Mouse (Mus musculus): ENCODE measurements around the gene Ankrd60. TPM values are rescaled to one million over a fixed set of nuclear protein-coding genes. Genes with fewer than 3 reads are reported as not detected.
A peak's percentile ranks its signal among the peaks of the same experiment; 100 is the strongest.

Gene Ankrd60
- total and polyA plus RNA-seq, 3 experiments: not detected

GRCm38 (mm10) chr2:173585387-173586117 is 7.4 kb upstream of the Ankrd60 start:
- Histone ChIP-seq H3K79me2 (ENCODE audit: control insufficient read depth, insufficient read depth, low read length, poor library complexity) (no peaks in the 10 kb centered on the region), H3K27me3 (ENCODE audit: control insufficient read depth in 1 of 2, insufficient read depth in 2 of 2, low read length in 2 of 2) (no peaks in the 10 kb centered on the region), H3K9ac (ENCODE audit: control insufficient read depth, low read depth, low read length, poor library complexity, severe bottlenecking) (no peak overlapping the region), H3K9me3 (replicated peaks; ENCODE audit: insufficient read depth, low read length) (no peaks in the 10 kb centered on the region), H3K36me3 (ENCODE audit: control insufficient read depth in 1 of 2, insufficient read depth in 2 of 2, low read length in 2 of 2) (peaks cover 0 to 10% of the 10 kb centered on the region in 2 experiments; a peak in 2 of 4 replicates), H3K27ac (ENCODE audit: control insufficient read depth, low read depth, low read length) (no peak overlapping the region), H3K4me1 (ENCODE audit: control insufficient read depth in 1 of 2, insufficient read depth in 2 of 2, low read length in 2 of 2) (peaks cover 10 to 15% of the 10 kb centered on the region in 2 experiments), H3K4me3 (ENCODE audit: control insufficient read depth in 1 of 2, insufficient read depth in 1 of 2, low read depth in 2 of 2, low read length in 2 of 2) (no peak overlapping the region)
- no peak for TF ChIP-seq ZNF384 (IDR thresholded peaks at IDR 0.05; ENCODE audit: low read depth, low read length)
- DNase-seq (ENCODE audit: low read depth, low spot score): no peak

- TF ChIP-seq GATA1 (IDR thresholded peaks at IDR 0.05; ENCODE audit: low read depth, low read length) (no peak), USF2 (IDR thresholded peaks at IDR 0.05; ENCODE audit: borderline replicate concordance in 1 of 2, insufficient read depth in 1 of 2, low read depth in 1 of 2, low read length in 2 of 2) (no peak), SMC3 (IDR thresholded peaks at IDR 0.05; ENCODE audit: low read depth, low read length) (no peak), EP300 (IDR thresholded peaks at IDR 0.05; ENCODE audit: low read depth in 1 of 2, low read length in 2 of 2) (no peak)
- no peaks in the 10 kb centered on the region for H3K9me3 ChIP-seq (replicated peaks; ENCODE audit: insufficient read depth, low read length)
- DNase-seq (ENCODE audit: low read depth, low spot score): no peak
- no peak overlapping the region for H3K4me3 ChIP-seq (ENCODE audit: control insufficient read depth in 1 of 2, insufficient read depth in 1 of 2, low read depth in 2 of 2, low read length in 2 of 2)
- peaks cover 0 to 10% of the 10 kb centered on the region in 2 experiments; a peak in 2 of 4 replicates for H3K36me3 ChIP-seq (ENCODE audit: control insufficient read depth in 1 of 2, insufficient read depth in 2 of 2, low read length in 2 of 2)
- H3K4me1 ChIP-seq (ENCODE audit: control insufficient read depth in 1 of 2, insufficient read depth in 2 of 2, low read length in 2 of 2): peaks cover 10 to 15% of the 10 kb centered on the region in 2 experiments
- H3K27me3 ChIP-seq (ENCODE audit: control insufficient read depth in 1 of 2, insufficient read depth in 2 of 2, low read length in 2 of 2): no peaks in the 10 kb centered on the region
- no peak overlapping the region for H3K27ac ChIP-seq (ENCODE audit: control insufficient read depth, low read depth, low read length)
- H3K9ac ChIP-seq (ENCODE audit: control insufficient read depth, low read depth, low read length, poor library complexity, severe bottlenecking): no peak overlapping the region
- H3K79me2 ChIP-seq (ENCODE audit: control insufficient read depth, insufficient read depth, low read length, poor library complexity): no peaks in the 10 kb centered on the region
Observed at GRCm38 (mm10) chr2:173584361-173584760, 6.2 kb upstream of the Ankrd60 start.

GRCm38 (mm10) chr2:173583455-173583854 is 5.3 kb upstream of the Ankrd60 start:
- peak; percentile 41 for DNase-seq (ENCODE audit: low read depth, low spot score)
- Histone ChIP-seq H3K4me3 (ENCODE audit: control insufficient read depth in 1 of 2, insufficient read depth in 1 of 2, low read depth in 2 of 2, low read length in 2 of 2) (no peak overlapping the region), H3K79me2 (ENCODE audit: control insufficient read depth, insufficient read depth, low read length, poor library complexity) (no peaks in the 10 kb centered on the region), H3K9ac (ENCODE audit: control insufficient read depth, low read depth, low read length, poor library complexity, severe bottlenecking) (no peak overlapping the region), H3K4me1 (ENCODE audit: control insufficient read depth in 1 of 2, insufficient read depth in 2 of 2, low read length in 2 of 2) (peaks cover 10 to 15% of the 10 kb centered on the region in 2 experiments), H3K9me3 (replicated peaks; ENCODE audit: insufficient read depth, low read length) (no peaks in the 10 kb centered on the region), H3K36me3 (ENCODE audit: control insufficient read depth in 1 of 2, insufficient read depth in 2 of 2, low read length in 2 of 2) (peaks cover 0 to 10% of the 10 kb centered on the region in 2 experiments; a peak in 2 of 4 replicates), H3K27me3 (ENCODE audit: control insufficient read depth in 1 of 2, insufficient read depth in 2 of 2, low read length in 2 of 2) (no peaks in the 10 kb centered on the region), H3K27ac (ENCODE audit: control insufficient read depth, low read depth, low read length) (no peak overlapping the region)
- TF ChIP-seq E2F4 (IDR thresholded peaks at IDR 0.05; ENCODE audit: borderline replicate concordance, low read depth, low read length) (no peak), POLR2AphosphoS5 (IDR thresholded peaks at IDR 0.05; ENCODE audit: borderline replicate concordance, low read depth, low read length) (no peak), POLR2AphosphoS2 (IDR thresholded peaks at IDR 0.05; ENCODE audit: low read length) (no peak), CTCF (IDR thresholded peaks at IDR 0.05 in 2 of 3, conservative IDR thresholded peaks at IDR 0.05 in 1 of 3; ENCODE audit: control insufficient read depth in 1 of 3, insufficient read depth in 1 of 3, low read depth in 2 of 3, low read length in 3 of 3, poor library complexity in 1 of 3, severe bottlenecking in 1 of 3) (peak; percentile 49 to 73 (median 57); a peak in 5 of 6 replicates), KAT2A (conservative IDR thresholded peaks at IDR 0.05; ENCODE audit: low read depth, low read length) (no peak), RCOR1 (IDR thresholded peaks at IDR 0.05; ENCODE audit: low read depth, low read length) (no peak), RAD21 (IDR thresholded peaks at IDR 0.05; ENCODE audit: low read depth, low read length) (peak; percentile 27), NRF1 (IDR thresholded peaks at IDR 0.05; ENCODE audit: insufficient read depth, low read depth, low read length, poor library complexity, severe bottlenecking) (no peak)

Measured in MEL (cell line).